Mouse (Mus musculus) frontal cortex, postnatal 10 days (tissue): Measurements from ENCODE around the gene Tmem88.

Experiments
- DNase-seq, 2 experiments: peaks; one replicate each; pipeline ENCODE4 v3.0.0; 2022; ENCODE audit warnings: low spot score in 2 of 2, mixed read lengths in 1 of 2

The Tmem88 gene

DNA sequence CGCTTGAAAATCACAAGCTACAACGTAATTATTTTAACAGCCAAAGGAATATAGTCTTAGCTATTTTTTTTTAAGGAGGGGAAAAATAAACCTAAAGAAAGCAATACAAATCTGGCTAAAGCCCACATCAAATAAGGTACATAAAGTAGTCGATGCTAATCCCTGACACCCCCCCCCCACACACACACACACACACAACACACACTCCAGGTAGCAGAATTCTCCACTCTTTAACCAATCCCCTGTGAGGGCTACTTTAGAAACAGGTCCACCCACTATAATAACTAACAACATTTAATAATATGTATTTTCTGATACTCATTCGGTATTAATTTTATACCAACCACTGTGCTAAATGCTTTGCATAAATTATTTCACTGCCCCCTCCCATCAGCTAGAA lies 18.5 kb upstream of the Tmem88 start:
- no peak for DNase-seq

DNA sequence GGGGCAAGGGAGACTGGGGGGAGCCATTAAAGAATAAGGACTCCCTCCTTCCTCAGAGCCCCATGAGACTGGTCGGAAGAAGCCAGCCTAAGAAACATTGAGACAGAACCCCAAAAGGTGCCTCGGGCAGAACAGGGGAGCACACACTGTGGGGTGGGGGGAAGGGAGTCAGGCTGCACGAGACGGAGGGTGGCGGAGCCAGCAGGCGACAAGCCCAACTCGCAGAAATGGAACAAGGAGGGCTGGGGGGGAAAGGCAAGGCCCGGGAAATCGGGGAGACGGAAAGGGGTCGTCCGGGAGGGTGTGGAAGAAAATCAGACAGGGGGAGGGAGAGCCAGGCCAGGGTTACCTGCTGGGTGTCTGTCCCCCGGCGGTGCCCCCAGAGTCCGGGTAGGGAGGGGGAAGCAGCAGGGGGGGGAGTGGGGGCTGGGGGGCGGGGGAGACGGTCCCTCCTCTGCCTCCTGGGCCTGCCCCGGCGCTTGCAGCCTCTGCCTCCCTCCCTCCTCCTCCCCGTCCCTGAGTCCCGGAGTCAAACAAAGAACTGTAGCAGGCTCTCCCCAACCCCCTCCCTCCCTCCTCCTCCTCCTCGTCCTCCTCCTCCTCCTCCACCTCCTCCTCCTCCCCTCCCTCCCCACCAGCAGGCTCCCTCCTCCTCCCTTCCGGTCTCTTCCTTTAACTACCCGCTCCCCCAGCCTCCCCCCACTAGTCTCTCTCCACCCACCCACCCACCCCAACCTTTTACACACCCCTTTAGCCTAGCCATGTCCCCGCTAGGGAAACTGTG lies 17.8 kb upstream of the Tmem88 start:
- DNase-seq: peak in 1 of 2 experiments; percentile 58

DNA sequence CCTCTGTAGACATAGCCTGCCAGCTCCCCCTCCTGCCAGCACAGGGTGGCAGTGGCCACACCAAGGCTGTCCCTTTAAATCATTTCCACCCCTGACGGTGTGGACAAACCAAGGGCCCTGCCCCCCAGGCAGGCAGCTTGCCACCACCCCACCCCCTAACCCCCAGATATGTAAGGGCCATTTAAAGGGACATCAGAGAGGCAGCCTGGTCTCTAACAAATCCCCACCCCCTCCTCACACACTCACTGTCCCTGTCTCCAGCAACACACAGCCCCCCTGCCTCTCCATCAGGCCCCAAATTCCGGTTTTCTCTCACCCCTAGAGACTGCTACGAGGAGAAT lies 17.3 kb upstream of the Tmem88 start:
- DNase-seq: peak; percentile 61 to 76

DNA sequence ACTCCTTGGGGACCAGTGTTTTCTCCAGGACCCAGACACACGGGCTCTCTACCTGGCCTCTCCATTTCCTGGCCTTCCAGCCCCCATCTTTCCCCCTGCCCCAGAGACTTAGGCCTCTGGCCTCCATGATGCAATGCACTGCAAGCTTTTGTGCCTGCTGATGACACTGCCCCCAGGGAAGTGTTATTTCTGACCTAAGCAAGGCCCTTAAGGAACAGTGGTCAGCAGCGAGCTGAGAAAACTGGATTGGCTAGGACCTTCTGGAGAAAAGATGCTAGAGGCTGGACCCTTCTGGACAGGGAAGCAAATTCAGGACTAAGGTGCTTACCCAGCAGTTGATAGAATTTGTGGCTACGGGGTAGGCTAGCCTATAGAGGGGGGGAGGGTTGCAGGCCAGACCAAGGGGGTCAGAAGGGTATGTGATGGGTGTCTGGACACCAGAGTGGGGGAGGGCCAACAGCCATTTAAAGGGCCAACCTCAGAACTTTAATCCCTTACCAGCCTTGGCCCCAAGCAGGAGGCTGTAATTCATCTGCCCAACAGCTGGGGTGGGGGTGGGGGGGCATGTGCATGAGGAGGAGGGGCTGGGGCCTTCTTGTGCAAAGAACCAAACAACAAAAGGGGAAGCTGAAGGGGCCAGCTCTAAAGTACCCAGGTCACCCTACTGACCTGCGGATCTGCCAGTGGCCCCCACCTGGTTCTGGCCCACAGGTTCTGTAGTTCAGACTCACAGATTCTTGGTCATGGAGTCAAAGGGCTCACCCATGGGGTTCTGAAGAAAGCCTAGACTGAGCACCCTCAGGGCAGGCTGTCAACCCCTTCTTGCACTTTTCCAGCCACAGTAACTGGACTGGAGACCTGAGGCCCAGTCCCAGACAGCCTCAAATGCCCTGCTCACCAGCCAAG lies 16.6 kb upstream of the Tmem88 start:
- DNase-seq: no peak

DNA sequence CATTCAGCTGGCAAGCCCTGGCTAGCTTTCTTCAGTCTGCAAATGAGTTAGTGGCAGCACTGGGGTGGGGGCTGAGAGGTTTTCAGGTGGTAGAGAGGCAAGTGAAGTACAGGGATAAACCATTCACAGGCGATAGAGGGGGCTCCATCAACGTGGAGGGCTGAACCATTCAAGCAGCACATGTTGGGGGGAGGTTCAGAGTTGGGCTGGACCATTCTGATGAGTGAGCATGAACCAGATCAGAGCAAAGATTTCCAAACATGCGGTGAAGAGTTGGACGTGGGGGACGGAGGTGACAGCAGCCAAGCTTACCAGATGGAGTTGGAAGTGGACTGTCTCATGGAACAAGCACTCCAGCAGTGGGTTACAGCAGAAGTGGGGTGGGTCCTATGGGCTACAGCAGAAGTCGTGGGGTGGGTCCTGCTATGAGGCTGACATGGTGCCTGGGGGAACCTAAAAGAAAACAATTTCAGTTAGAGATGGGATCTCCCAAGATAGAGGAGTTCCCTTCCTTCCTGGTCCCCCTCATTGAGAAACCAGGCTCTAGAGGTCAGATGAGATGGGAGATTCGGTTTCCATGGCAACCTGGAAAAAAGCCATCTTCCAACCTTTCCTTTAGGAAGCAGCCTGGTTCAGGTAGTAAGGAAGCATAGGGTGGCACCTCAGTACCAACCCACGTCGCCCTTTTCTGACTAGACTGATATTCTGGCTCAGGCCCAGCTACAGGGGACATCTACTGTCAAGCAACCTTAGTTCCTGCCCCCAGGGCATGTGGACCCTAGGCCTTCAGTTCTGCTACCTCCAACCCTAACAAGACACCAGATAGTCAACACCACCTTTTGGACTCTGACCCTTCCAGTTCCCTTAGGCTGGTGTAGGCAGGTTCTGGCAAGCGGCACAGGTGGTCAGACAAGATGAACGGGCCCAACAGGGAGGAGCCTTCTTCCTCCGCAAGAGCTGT lies 15.5 kb upstream of the Tmem88 start, which contains the start of gene Kdm6b:
Kdm6b (minus strand) TSS at position 455 of the 961 bp plus-strand sequence.
- peak; percentile 52 to 69 for DNase-seq

DNA sequence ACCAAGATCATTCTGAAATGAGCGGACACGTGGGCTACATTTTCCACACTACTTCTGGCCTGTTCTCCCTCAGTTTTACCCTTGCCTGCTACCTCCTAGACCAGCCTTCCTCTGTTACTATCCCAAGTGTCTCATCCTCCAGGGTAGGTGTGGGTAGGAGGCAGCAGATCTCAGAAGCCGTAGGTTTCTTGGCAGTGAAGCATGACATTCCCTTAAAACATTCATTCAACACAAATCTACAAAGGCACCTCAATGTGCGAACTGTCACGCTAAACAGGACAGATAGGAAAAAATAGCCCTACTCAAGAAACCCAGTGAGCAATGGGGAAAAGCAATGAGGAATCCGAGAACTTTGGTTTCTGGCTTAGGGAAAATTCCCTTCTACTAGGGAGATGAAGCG lies 14.5 kb upstream of the Tmem88 start:
- no peak for DNase-seq

DNA sequence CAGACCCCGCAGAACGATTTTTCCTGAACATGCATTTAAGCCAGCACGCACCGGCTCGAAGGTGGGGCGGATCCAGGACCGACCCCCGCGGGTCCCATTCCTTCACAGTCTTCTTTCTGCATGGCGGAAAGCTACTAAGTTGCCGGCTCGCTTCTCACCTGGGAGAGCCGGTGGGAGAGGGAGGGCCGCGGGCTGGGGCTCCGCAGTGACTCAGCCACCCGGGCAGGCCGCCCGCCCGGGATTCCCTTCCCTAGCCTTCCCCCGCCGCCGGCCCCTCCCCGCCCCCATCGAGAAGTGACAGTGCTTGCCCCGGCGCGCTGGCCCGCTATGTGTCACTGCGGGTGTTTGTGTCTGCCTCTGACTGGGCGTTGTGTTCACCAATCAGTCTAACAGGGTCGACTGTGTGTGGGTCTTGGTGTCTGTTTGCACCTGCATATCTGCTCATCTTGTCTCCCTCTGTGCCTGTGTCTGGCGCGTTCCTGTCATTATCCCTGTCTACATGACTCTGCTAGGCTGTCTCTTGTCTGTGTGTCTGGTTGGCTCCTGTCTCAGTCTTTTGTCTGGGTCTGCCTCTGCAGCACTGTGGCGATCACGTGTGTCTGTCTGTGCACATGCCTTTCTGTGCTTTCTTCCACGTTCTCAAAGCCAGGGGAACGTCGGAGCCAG lies 13.6 kb upstream of the Tmem88 start:
- peak in 1 of 2 experiments; percentile 61 for DNase-seq

DNA sequence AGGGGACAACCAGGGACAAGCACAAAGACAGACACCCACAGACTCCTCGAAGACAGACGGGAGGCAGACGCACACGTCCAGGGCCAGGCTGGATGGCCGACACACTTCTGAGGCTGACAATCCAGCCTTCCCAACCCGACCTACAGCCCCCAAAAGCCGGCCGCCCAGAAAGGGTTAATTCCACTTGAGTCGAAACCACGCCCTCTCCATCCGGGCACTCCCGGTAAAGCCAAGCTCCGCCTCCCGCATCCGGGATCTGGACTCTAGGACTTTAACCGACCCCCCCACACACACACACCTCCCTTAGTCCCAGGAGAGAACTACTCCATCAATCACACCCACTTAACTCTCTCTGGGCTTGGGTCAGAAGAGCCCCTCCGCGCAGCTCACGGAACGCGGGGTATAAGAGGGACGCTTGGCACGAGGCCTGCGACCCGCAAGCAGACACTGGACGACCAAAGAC lies 13.1 kb upstream of the Tmem88 start:
- DNase-seq: peak; percentile 92 to 95

DNA sequence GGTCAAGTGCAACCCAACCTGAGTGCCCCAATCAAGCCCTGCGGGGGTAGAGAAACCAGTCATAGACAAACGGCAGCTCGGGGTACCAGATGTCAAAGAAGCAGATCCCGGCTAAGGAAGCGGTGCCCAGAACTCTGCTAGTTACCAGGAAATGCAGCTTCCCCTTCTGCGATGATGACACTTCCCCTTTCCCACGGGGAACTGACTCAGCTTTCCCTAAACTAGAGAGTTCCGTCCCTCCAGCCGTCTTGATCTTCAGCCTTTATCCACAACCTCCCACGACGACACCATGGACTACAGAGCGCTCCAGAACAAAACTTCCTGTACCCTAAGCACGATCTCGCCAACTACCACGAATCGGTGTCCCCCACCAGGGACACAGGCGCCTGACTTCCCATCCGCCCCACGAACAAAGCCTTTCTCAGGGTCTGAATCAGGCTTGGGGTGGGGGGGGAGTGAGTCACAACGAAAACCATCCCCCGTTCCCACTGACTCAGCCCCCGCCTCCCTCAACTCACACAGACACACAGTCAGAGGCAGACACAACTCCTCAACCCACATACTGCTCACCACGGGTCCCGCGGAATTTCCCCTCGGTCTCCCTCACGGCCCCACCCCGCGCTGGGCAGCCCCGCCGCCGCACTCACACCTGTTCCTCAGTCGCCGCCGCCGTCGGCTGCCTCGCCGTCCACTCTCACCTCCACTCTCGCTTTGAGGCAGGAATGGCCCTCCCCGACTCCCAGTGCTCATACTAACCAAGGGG lies 12.5 kb upstream of the Tmem88 start:
- DNase-seq: peak in 1 of 2 experiments; percentile 74

DNA sequence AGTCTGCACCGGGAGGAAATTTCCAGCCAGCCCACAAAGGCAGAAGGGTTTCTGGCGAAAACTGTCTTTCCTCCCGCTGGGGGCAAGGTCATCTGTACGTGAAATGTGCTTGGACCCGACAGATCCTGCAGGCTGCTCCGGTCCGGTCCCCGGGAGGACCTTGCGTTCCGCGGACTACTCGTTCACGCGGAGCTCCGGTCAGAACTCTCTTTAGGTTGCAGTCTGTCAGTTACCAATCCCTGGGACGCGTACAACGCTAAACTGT lies 11.9 kb upstream of the Tmem88 start:
- no peak for DNase-seq

DNA sequence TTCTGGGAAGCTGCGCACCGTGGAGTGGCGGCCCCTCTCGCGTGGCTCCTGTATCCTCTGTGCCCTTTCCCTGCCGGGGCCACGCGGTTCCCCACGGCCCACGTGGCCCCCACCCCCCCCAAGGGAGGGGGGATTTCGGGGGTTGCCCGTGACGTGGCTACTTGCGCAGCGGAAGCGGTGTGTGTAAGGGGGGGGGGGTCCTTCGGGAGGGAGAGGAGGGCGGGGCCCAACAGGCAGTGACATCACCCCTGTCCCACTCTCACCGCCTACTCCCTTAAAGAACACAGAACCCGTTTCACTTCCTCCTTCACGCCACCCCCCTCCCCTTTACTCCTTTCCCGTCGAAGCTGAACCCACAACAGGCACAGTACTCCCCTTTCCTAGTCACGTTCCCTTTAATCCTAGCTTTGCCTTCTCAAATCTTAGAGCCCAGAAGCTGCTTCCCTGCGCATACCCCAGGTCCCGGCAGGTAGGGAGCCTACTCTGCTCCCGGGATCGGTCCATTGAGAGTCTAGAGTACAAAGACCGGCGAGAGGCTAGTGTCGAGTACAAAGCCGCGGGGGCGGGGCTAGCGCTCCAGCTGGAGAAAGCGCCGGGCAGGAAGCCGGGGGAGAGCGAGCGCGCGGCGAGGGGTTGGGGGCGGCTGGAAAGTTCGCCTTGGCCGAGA lies 11.5 kb upstream of the Tmem88 start:
- DNase-seq: peak; percentile 78 to 80

DNA sequence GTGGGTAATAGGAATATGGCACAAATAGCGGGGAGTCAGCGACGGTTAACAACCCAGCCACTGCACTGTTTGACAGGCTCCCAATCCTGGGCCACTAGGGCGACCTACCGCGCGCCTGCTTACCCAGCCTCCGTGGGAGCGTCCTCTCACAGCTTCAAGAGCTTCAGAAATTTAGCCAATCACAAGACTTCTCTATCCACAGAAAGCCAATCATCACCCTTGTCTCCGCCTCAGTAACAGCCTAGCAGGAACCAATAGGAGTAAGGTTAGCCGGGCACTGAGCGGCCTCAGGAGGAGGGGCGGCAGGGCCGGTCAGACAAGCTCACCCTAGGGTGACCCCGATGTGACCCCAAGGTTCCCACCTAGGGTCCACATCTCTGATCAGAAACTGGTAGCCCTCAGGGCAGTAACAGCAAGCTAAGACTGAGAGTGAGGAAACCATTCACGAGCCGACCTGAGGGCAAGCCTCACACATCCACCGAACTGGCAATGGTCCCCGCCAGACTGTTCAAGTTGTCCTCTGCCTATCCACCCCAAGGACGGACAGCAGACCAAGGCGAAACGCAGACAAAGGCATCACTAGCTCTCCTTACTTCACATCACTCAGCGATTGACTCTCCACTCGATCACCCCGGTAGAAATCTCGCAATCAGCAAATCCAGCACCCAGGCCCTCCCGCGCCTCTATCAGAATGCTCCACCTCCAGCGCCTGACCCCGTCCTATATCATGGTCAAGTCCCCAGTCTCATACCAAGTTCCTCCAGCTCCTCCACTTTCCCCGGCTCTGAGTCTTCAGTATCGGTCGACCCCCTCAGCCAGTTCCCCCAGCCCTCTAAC lies 10.7 kb upstream of the Tmem88 start:
- DNase-seq: peak; percentile 80 to 85

DNA sequence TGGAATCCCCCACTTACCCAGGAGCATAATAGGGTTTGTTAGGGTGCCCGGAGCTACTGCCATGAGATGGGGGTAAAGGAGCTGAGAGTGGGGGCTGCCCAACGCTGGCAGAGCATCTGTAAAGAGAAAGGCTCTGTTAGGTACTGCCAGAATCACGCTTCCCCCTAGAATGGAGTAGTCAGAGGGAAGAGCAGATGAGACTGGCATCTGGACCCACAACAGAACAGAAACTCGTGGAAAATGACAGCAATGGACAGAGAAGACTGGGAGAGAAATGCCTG lies 9.6 kb upstream of the Tmem88 start:
- DNase-seq: no peak

DNA sequence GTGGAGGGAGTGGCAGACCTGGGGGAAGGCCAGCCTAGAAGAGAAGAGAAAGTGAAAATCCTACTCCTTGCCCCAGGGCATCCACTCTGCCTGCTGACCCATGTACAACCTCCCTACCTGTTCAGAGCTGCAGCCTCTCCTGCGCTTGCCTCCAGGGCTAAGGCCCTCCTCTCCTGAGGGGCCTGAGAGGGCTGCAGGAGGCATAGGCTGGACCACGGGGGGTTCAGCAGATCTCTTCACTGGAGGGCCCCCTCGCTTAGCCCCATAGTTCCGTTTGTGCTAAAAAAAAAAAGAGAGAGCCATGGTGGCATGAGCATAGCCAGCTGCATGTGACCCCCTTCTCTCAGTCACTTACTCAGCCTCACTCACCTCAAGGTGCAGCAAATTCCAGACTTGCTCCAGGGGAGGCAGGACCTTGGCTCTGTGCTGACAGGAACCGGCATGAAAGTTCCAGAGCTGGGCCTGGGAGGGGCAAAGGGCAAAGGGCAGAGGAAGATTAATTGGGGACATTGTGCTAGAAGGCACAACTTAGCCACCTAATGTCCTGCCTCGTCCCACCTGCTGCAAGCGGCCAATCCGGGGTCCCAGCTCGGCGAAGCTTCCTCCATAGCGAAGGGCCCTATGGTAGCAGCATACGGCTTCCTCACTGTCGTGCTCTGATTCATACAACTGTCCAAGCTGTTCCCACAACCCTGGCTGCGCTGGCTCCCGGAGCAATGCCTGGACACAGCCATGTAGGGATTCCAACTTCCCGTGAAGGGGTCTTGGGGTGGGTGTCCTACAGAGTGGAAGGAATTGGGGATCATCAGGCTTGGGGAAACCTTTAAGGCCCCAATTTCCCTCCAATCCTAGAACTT lies 9.1 kb upstream of the Tmem88 start:
- no peak for DNase-seq

DNA sequence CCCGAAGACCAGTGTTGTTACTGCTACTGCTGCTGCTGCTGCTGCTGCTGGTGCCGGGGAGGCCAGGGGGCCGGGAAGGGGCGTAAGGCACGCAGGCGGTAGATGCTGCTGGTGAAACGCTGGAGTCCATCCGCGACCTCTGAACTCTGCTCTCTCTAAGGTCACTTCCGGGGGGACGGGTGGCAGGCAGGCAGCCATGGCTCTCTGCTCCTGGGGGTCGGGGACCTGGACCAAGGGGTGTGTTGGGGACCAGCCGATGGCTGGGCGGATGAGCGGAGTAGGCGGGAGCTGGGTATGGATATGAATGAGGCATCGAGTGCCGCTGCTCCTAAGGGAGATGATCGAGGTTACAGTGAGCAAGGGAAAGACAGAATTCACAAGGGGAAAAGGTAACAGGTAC lies 8.2 kb upstream of the Tmem88 start:
- no peak for DNase-seq

DNA sequence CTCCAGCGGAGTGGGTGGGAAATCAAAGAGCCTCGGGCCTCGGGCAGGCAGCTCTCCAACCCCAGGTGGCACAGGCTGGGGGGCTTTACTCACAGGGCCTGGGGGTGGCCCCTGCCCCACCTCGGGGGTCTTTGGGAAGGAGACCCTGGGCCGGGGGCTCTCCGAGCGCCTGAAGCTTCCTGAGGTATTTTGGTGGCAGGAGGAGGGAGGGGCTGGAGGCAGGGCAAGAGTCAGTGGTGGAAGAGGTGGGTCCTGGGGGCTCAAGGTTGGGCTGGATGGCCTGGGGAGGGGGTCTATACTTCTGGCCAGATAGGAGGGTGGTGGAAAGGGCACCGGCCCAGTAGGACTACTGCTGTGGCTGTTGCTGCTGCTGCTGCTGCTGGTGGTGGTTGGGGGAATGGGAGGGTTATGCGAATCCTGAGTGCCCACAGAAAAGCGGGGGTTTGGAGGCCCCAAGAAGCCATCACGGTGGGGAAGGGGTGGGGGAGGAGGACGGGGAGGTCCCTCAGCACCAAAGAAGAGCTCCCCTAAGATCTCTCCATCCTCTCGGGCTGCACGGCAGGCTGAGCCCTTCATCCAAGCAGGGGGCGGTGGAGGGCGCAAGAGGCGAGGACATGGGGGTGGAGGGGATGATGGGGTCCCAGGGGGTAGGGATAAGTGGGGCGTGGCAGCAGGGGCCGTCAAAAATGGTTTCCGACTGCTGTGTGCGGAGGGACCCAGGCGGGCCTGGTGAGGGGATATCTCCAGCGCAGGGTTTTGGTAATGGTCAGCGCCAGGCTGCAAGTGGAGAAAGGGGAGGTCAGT lies 7.6 kb upstream of the Tmem88 start:
- no peak for DNase-seq

DNA sequence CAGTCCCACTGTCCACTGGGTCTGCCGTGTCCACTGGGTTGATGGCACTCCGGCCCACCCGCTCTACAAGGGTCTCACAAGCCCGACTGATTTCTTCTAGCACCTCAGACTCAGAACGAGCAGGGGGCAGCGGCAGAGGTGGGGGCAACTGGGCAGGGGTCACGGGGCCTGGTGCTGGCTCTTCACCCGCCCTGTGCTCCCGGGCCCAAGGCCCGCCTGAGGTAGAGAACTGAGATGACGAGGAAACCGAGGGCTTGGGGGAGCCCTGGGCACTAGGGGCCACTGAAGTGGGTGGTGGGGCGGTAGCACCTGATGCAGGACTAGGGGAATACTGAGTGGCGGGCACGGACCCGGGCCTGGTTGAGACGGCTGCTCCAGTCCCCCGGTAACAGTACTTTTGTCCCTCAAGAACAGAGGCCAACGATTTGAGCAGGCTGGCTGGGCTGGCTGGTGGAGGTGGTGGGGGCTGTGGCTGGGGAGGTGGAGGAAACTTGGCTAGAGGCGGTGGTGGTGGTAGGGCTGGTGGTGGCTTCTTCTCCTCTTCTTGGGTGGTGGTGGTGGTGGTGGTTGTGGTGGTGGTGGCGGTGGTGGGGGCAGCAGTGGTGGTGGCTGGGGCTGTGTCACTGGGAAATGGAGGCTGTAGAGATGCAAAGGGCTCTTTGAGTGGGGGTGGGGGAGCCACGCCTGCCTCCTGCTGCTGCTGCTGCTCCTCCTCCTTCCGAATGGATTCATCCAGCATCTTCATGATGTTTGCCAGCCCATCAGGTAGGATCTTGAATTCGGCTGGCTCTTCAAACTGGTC lies 6.8 kb upstream of the Tmem88 start:
- no peak for DNase-seq
